Mouse (Mus musculus): ENCODE results near the gene Sugp2.
"Not testable (repeated sequence)": the region's sequence is repeated elsewhere in the genome, so short reads cannot be mapped to it uniquely, and the experiment has no call there.

The Sugp2 gene

DNA sequence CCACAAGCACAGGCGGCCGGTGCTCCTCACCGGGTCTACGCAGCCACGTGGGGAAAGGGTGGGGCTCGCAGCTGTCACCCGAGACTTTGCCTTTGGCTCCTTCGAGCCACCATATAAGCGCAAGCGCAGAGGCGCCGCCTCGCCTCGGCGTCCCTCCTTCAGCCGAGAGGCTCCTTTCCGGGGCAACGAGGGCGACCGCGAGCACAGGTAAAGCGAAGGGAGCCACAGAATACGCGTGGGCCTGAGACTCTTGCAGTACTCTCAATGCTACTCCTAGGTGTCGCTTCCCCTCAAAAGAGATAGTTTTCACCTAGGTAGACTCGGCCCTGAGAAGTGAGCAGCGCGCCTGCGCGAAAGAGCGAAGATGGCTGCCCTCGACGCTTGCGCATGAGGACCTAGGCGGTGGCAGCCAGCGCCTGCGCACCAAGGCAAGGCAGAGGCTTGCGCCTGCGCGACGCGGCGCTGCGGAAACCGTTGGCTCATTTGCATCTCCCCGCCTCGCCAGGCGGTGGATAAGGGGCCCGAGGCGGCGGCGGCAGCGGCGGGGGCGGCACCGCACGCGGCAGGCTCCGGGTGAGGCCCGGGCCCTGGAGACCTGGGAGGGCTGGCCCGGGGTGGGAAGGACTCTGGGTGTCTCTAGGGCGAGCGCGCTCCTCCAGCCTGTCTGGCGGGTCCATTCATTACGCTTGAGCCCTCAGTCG lies at the start of gene Sugp2, which contains the start of gene Armc6:
Gene Sugp2 (plus strand): TSS at position 147 of the 701 bp plus-strand sequence.
Gene Armc6 (minus strand): TSS at position 387 of the 701 bp plus-strand sequence.
- peak; percentile 99 for DNase-seq (ENCODE audit: low read depth)

DNA sequence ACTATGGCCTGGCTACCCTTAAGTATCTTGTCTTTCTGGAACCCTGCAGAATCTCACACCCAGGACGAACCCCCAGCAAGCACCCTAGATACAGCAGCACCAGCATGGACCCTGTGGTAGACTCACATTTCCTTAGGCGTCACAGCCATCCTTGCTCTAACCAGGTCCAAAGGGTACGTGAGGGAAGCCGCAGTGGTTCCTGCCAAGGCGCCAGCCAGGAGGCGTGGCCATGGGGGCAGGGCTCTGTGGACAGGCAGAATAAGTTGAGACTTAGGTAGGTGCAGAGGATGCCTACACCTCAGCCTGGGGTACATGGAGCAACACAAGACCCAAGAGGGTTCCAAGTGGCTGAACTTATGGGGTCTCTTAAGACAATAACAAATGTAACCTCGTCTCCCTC lies 45.3 kb upstream of the Sugp2 start:
- DNase-seq (ENCODE audit: low read depth) = no peak

DNA sequence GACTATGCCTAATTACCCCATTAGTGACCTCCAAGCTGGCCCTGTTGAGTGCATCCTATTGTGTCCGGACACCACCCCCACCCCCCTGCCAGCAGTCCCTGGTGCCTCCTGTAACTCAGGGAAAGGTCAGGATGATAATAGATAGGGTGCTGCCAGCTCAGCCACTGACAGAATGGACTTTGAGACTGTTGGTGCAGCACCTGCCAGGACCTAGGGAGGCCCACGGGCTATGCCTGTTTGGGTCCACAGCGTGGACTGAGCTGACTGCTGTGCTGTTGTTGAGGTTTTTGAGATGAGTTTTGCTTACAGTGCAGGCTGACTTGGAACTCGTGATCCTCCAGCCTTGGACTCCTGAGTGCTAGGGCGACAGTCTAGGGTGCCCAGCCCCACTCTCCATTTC lies 40.8 kb upstream of the Sugp2 start:
- DNase-seq (ENCODE audit: low read depth) = no peak

DNA sequence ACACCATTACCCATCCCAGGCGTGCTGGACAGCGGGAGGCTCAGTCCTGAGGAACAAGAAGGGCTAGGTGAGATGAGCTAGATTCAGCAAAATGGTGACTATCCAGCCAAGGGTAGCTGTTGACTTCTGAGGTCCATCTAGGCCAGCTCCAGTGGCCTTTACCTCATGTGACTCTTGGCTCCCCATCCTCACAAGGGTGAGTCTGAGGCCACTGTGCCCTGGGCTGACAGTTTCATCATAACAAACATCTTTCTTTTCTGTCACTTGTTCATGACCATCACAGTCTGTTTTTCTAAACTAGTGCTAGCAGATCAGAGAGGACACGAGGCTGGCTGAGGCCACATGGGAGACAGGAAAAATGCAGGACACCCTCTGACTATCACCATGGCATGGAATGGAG lies 39.8 kb upstream of the Sugp2 start:
- DNase-seq (ENCODE audit: low read depth) = no peak

DNA sequence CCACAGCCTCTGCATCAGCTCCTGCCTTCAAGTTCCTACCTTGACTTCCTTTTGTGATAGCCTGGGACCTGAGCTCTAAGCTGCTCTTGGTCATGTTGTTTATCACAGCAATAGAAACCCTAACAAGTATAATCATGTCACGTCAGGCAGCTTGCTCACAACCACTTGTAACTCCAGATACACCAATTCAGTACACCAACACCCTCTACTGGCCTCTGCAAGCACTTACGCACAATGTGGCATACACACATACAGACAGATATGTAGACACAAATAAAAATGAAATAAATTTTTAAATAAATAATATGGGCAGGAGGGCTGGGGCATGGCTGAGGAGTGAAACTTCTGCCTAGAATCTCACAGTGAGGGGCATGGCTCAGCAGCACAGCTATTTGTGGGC lies 38.3 kb upstream of the Sugp2 start:
- DNase-seq (ENCODE audit: low read depth) = no peak

DNA sequence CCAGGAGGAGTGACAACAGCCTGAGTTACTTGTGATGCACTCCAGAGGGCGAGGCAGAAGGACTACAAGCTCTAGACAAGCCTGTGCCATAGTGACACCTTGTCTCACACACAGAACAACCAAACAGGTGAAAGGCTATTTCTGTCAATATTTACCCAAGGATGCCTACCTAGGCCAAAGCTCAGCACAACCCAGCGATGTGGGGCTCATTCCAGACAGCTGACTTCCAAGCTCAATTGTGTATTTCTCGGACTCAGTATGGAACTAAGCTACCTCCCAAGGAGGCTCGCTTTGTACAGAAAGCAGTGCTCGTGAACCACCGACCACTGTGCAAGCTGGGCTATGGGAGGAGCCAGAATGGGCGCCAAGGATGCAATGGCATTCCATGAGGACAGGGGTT lies 36.4 kb upstream of the Sugp2 start:
- no peak for DNase-seq (ENCODE audit: low read depth)

DNA sequence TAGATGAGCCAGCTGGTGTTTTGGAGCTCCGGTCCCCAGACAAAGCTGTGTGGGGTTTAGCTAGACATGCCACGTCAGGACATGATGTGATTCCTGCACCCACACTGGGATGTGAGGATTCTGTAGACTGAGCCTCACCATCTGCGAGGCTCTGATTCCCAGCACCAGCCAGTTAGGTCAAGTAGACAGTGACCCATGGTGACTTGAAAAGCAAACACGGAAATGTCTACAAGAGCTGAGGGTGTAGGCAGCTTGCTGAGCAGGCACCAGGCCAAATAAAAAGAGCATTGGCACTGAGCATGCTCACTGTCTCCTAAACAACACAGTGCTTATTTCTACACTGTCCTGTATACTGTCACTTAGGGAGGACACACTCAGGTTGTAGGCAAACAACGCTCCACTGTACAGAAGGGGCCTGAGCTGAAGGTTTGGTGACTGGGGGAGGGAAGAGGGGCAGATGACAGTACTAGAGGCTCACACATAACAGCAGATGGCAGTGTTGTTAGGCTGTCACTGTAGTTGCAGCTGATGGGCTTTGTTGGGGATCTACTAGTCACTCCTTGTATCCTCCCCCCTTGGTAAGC lies 33.8 kb upstream of the Sugp2 start:
- DNase-seq (ENCODE audit: low read depth) = peak; percentile 35

DNA sequence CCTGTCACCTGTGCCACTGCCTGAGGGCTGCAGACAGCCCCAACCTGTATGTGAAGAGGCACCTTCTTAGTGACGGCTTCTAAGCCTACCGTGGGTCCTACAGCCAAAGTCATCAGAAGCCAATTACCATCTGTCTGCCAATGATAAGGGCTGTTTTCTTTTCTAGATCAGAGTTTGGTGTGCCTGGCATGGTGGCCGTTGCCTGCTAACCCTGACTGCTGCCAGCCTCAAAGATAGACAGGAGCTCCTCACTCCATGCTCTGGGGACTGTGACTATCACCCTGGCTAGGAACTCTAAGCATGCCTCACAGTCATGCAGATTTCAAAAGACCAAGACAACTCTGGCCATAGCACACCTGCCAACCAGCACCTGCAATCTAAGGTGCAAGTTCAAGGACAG lies 32.6 kb upstream of the Sugp2 start:
- DNase-seq (ENCODE audit: low read depth) = no peak

DNA sequence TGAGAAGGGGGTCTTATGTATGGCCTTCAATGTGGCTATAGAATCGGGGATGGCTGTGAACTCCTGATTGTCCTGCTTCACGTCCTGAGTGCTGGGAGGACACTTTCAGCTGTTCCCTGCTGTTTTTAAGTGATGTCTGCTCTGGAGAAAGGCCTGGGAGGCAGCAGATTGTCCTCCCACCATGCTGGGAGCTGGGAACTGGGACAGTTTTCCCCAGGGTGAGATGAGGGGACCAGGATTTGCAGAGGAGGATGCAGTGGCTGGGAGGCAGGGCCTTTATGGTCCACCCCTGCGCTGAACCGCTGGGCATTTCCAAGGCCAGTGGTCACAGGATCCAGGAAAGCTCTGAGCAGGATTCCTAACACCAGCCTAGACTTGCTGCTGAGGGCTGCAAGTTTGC lies 31.0 kb upstream of the Sugp2 start:
- no peak for DNase-seq (ENCODE audit: low read depth)

DNA sequence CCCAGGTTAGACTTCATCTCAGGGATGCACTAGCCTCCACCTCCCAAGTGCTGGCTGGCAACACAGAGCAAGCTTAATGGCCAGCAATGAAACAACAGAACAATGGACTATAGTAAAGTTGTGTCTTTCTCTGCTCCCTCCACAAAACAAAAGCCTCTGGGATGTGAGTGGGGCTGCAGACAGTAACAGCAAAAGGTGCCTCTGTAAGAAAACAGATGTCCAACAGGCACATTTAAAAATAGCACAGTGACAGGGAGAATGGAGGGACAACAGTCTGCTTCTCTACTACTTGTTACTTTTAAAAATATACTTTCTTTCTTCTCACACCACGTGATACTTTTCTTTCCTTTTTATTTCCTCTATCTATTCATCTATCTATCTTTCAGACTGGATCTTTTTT lies 29.3 kb upstream of the Sugp2 start:
- no peak for DNase-seq (ENCODE audit: low read depth)

DNA sequence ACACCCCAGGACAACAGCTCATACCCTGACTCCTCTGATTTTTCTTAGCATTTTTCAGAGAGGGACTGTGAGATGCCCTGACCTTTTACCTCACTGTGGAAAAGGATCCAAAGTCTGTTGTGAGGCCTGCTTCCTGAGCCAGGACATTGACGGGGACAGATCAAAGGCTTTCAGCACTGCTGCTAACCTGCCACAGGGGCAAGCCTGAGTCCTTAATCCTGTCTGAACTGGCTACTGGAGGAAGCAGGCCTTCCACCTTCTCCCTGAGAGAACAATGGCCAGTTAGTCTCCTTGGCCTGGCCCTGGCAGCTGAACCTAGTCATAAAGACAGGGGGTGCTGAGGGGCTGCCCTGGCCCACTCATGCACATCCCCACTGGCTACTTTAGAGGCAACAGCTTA lies 25.9 kb upstream of the Sugp2 start:
- DNase-seq (ENCODE audit: low read depth) = no peak

DNA sequence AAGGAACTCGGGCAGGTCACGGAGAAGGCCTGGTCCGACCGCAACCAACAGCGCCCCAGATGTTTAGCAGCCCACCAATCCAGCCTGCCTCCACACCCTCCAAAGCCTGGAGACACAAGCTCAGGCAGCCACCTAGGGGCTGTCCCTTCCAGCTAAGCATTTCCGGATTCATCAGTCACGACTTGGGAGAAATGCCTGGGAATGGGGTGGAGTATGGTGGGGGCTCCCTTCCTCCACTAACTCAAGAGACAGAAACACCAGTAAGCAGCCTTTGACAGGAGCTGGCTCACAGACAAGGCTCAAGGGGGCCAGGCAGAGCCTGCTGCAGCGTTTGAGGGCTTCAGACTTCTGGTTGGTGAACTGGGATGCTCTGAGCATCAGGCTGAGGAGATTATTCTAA lies 23.5 kb upstream of the Sugp2 start:
- no peak for DNase-seq (ENCODE audit: low read depth)

DNA sequence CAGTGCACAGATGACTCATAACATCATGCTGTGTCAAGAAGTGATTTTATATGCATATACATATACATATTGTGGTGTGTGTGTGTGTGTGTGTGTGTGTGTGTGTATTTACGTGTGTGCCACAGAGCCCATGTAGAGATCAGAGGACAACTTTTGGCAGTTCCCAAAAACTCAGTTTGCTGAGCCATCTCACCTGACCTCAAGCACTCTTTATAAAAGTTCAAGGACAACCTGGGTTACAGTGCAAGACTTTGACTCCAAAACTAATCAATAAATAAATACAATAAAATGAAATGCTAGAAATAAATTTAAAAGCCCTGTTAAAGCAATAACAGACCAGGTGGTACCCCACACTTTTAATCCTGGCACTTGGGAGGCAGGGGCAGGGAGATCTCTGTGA lies 22.8 kb upstream of the Sugp2 start:
- DNase-seq (ENCODE audit: low read depth) = peak; percentile 18

DNA sequence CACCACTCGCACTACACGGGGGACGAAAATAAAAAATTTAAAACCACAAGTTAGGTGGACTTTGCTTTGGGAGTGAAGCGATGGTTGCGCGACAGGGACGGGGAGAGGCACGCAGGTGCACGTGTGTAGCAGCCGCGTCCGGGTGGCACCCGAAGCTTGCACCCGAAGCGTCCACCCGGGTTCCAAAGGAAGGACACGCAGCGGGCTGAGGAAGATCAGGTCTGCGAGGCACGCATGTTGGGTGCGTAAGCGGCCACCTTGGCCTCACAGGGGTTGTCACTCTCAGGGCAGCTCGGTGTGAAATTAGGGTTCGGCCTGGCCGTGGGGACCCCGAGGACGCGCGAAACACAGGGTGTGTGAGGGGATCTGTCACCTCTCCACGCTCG lies 22.3 kb upstream of the Sugp2 start:
- no peak for DNase-seq (ENCODE audit: low read depth)

DNA sequence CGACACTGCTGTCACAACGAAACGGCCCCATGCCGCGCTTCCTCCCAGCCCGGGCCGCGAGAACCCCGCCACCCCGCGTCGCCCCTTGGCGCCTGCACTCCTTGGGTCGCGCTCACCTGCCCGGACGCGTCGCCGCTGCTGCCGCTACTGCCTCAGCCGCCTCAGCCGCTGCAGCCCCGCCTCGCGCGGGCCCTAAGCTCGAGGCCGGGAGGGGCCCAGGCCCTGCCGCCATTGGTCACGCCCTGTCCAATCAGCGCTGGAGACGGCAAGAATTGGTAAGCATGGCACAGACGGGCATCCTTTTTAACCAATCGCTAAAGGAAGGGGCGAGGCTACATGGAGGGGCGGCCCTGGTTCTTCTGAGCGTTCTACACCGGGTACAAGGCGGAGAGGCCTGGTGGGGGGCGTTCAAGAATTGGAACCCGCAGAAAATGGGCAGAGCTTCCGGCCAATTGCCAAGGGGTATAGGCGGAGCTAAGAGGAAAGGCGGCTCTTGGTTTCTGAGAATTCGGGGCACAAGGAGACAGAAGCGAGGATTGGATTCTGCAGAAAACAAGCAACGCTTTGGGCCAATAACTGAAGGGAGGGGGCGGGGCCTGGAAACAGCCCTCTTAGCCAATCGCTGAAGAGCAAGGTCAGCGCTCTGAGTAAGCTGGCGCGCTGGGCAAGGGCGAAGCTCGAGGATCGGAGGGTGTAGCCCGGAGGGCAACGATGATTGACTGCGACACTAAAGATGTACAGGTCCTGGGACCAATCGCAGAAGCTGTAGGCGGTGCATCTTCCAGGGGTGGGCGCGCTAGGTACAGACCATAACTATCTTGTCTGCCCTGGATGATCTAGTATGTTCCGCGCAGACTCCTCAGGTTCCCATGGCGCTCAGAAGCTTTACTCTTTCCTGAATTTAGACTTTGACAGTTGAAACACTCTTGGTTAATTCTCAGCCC lies 21.6 kb upstream of the Sugp2 start, which contains the start of gene Slc25a42:
Gene Slc25a42 (minus strand): TSS at position 194 of the 944 bp plus-strand sequence.
- peak; percentile 98 for DNase-seq (ENCODE audit: low read depth)

DNA sequence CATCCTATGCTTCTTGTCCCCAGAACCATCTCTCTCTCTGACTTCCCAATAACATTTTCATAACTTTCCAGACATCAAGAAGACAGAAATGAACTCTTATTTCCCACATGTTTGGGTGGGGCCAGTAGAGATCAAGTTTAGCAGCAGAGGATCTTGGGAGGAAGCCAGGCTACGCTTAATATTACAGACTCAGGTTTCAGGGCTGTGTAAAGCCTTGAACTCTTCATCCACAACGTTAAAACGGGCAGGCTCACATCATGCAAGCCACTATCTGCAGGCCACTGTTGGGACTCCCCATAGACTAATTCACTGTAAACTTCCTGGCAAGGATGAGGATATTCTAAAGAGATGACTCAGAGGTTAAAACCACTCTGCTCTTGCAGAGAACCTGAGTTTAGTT lies 19.6 kb upstream of the Sugp2 start:
- no peak for DNase-seq (ENCODE audit: low read depth)

DNA sequence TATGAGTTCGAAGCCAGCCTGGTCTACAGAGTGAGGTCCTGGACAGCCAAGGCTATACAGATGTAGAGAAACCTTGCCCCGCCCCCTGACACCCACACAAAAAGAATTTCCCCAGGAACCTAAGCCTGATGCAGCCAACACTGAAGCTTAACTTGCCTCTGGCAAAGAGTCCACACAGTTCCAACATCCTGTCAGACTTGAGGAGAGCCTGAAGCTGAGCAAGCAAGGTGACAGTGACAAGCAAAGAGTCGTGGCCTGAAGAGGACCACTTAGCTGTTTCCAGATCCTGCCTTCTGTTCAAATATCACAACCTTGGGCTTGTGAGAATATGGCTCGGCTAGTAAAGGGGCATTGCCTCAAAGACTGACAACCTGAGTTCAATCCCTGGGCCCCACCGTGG lies 18.9 kb upstream of the Sugp2 start:
- DNase-seq (ENCODE audit: low read depth) = no peak

DNA sequence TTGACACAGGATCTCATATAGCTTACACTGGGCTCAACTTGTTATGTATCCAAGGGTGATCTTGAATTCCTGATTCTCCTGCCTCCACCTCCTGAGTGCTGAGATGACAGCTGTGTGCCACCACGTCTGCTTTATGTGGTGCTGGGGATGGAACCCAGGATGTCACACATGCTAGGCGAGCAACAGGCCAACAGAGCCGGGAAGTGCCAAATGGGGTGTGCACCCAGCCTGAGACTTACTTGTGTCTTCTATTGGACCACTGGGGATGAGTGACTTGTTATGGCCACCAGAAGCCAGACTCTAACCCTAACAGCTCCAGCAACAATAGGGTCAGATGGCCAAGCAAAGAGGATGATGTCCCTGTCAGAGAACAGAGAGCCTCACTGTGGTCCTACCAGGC lies 17.9 kb upstream of the Sugp2 start:
- DNase-seq (ENCODE audit: low read depth) = not testable (repeated sequence)

DNA sequence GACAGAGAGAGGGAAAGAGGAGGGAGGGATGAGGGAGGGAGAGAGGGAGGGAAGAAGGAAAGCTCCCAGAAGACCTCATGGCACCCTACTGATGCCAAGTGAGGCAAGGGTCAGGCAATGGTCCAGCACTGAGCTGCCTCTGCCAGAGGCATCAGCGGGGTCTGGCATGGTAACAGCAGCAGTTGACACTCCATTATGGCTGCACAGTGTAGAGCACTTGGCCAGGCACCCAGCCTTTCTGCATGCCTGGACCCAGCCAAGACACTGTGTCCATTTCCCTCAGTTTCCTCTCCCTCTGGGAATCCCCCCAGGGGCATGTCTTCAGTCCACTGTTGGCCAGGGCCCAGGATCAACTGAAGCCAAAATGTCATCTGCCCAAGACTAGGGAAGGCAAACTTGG lies 17.5 kb upstream of the Sugp2 start:
- DNase-seq (ENCODE audit: low read depth) = no peak

DNA sequence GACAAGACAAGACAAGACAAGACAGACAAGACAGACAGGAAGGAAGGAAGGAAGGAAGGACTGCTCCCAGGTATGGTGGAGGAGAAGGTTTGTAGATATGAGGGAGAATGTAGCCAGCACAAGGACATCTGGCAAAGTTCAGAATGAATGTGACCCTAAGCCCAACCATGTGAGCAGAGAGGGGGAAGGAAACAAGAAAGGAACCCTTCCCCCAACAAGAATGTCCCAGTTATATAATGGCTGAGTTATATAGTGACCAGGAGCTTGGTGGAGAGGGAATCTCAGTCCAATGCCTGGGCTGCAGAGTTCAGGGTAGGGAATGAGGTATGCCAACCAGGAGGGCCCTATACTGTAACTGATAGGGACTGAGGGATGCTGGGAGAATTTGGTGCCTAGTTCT lies 16.6 kb upstream of the Sugp2 start:
- DNase-seq (ENCODE audit: low read depth) = no peak

DNA sequence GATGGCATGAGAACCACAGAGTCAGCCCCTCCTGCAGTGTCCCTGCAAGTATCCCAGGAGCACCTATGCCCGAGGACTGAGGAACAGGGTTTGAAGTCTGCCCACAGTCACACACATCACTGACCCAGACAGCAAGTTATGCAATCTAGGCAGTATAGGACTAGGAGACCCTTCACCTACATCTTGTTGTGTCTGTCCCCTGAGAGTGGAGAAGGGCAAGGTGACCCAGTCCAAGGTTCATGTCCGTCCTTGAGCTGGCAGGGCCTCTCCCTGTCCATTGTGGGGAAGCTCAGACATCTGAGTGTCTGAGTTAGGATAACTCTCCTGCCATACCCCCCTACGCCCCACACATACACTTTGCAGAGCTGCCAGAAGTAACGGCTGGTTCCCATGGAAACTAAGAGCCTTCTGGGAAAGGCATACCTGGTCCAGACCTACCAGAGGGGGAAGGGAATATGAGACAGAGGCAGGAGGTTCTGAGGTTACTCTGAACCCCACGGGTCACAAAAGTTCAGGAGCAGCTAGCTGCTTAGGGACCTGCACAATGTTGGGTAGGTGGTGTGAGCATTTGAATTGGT lies 14.8 kb upstream of the Sugp2 start:
- DNase-seq (ENCODE audit: low read depth) = no peak

DNA sequence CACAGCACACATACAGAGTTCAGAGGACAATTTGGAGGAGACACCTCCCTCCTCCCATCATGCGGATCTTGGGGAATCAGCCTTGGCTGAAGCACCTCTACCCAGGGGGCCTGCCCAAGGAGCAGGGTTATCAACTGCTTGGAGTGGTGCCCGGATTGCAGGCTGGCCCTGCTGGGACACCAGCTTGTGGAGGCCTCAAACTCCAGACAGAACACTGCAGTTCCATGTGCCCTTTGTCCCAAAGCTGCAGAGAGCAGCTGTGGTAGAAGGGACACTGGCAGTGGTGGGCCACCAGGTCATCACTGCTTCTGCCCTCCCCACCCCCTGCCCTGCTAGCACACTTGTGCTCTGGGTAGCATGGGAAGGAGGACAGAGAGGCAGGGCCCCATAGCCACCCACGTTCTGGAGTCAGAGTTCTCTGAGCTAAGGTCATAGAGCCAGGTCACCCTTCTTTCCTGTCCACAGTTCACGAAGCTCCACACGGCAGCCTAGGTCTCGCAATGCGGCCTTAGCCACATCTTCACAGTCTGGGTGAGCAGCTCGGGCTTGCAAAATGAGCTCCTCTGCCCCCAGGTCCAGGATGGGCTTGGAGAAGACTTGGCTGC lies 13.7 kb upstream of the Sugp2 start:
- DNase-seq (ENCODE audit: low read depth) = no peak
